Mouse (Mus musculus): ENCODE measurements around the gene Arhgef33. TPM values are rescaled to one million over a fixed set of nuclear protein-coding genes. Genes with fewer than 3 reads are reported as not detected.

The Arhgef33 gene
- polyA plus RNA-seq, 1 experiment from 2014 or later, result 0.99 TPM

- DNase-seq (ENCODE audit: low spot score), result no peak
- Histone ChIP-seq H3K27me3 (replicated peaks; ENCODE audit: control insufficient read depth, insufficient read depth, low read length) (no peaks in the 10 kb centered on the region), H3K36me3 (ENCODE audit: control insufficient read depth, insufficient read depth, low read length) (peaks cover 41% of the 10 kb centered on the region), H3K4me1 (replicated peaks; ENCODE audit: control insufficient read depth, insufficient read depth, low read length) (no peaks in the 10 kb centered on the region), H3K9me3 (ENCODE audit: control insufficient read depth, low read length) (no peaks in the 10 kb centered on the region), H3K4me3 (ENCODE audit: low read depth, low read length) (no peak overlapping the region), H3K9ac (ENCODE audit: low read length) (no peak overlapping the region), H3K27ac (ENCODE audit: low read depth) (no peak overlapping the region), H3K4me2 (ENCODE audit: low read length) (no peak overlapping the region)
- 96% methylated on average over 9 of the region's 9 CpGs for WGBS
- ATAC-seq (replicated peaks; ENCODE audit: low FRiP score, low TSS enrichment, low read depth), result no peak
These were observed 124.8 kb downstream of the Arhgef33 start for GRCm38 (mm10) chr17:80431997-80432396.

- Histone ChIP-seq H3K4me2 (ENCODE audit: low read length) (no peak overlapping the region), H3K27me3 (replicated peaks; ENCODE audit: control insufficient read depth, insufficient read depth, low read length) (no peaks in the 10 kb centered on the region), H3K9ac (ENCODE audit: low read length) (no peak overlapping the region), H3K27ac (ENCODE audit: low read depth) (no peak overlapping the region), H3K9me3 (ENCODE audit: control insufficient read depth, low read length) (no peaks in the 10 kb centered on the region), H3K36me3 (ENCODE audit: control insufficient read depth, insufficient read depth, low read length) (peaks cover 61% of the 10 kb centered on the region), H3K4me3 (ENCODE audit: low read depth, low read length) (no peak overlapping the region), H3K4me1 (replicated peaks; ENCODE audit: control insufficient read depth, insufficient read depth, low read length) (no peaks in the 10 kb centered on the region)
- 76% methylated on average over 3 of the region's 3 CpGs for WGBS
- no peak for ATAC-seq (replicated peaks; ENCODE audit: low FRiP score, low TSS enrichment, low read depth)
- DNase-seq (ENCODE audit: low spot score), result no peak
These were observed 127.2 kb downstream of the Arhgef33 start for GRCm38 (mm10) chr17:80434430-80434829.

GRCm38 (mm10) chr17:80435680-80436079 lies 128.5 kb downstream of the Arhgef33 start:
- WGBS, result 86% methylated on average over 5 of the region's 5 CpGs
- no peak overlapping the region for H3K4me2 ChIP-seq (ENCODE audit: low read length)
- H3K4me1 ChIP-seq (replicated peaks; ENCODE audit: control insufficient read depth, insufficient read depth, low read length), result no peaks in the 10 kb centered on the region
- no peak overlapping the region for H3K9ac ChIP-seq (ENCODE audit: low read length)
- ATAC-seq (replicated peaks; ENCODE audit: low FRiP score, low TSS enrichment, low read depth) (no peak), DNase-seq (ENCODE audit: low spot score) (no peak)
- H3K27me3 ChIP-seq (replicated peaks; ENCODE audit: control insufficient read depth, insufficient read depth, low read length), result no peaks in the 10 kb centered on the region
- H3K27ac ChIP-seq (ENCODE audit: low read depth), result no peak overlapping the region
- peaks cover 60% of the 10 kb centered on the region for H3K36me3 ChIP-seq (ENCODE audit: control insufficient read depth, insufficient read depth, low read length)
- H3K4me3 ChIP-seq (ENCODE audit: low read depth, low read length), result no peak overlapping the region
- no peaks in the 10 kb centered on the region for H3K9me3 ChIP-seq (ENCODE audit: control insufficient read depth, low read length)

- ATAC-seq (replicated peaks; ENCODE audit: low FRiP score, low TSS enrichment, low read depth) (no peak), DNase-seq (ENCODE audit: low spot score) (no peak)
- Histone ChIP-seq H3K4me3 (ENCODE audit: low read depth, low read length) (no peak overlapping the region), H3K4me1 (replicated peaks; ENCODE audit: control insufficient read depth, insufficient read depth, low read length) (no peaks in the 10 kb centered on the region), H3K36me3 (ENCODE audit: control insufficient read depth, insufficient read depth, low read length) (peaks cover 65% of the 10 kb centered on the region), H3K4me2 (ENCODE audit: low read length) (no peak overlapping the region), H3K9ac (ENCODE audit: low read length) (no peak overlapping the region), H3K9me3 (ENCODE audit: control insufficient read depth, low read length) (no peaks in the 10 kb centered on the region), H3K27ac (ENCODE audit: low read depth) (no peak overlapping the region), H3K27me3 (replicated peaks; ENCODE audit: control insufficient read depth, insufficient read depth, low read length) (no peaks in the 10 kb centered on the region)
- 68% methylated on average over 7 of the region's 7 CpGs for WGBS
These were observed 138.2 kb downstream of the Arhgef33 start for GRCm38 (mm10) chr17:80445433-80445832.

GRCm38 (mm10) chr17:80446470-80446869 lies 139.3 kb downstream of the Arhgef33 start:
- Histone ChIP-seq H3K9ac (ENCODE audit: low read length) (no peak overlapping the region), H3K9me3 (ENCODE audit: control insufficient read depth, low read length) (no peaks in the 10 kb centered on the region), H3K27ac (ENCODE audit: low read depth) (no peak overlapping the region), H3K4me1 (replicated peaks; ENCODE audit: control insufficient read depth, insufficient read depth, low read length) (no peaks in the 10 kb centered on the region), H3K27me3 (replicated peaks; ENCODE audit: control insufficient read depth, insufficient read depth, low read length) (no peaks in the 10 kb centered on the region), H3K4me3 (ENCODE audit: low read depth, low read length) (no peak overlapping the region), H3K36me3 (ENCODE audit: control insufficient read depth, insufficient read depth, low read length) (peaks cover 65% of the 10 kb centered on the region), H3K4me2 (ENCODE audit: low read length) (no peak overlapping the region)
- 78% methylated on average over 5 of the region's 5 CpGs for WGBS
- no peak for DNase-seq (ENCODE audit: low spot score)
- no peak for ATAC-seq (replicated peaks; ENCODE audit: low FRiP score, low TSS enrichment, low read depth)

Other genes with a start within 250 kb of the Arhgef33 start
- 58.4 and 59.1 TPM in 2 replicates for gene Hnrnpll, start 245.1 kb upstream of the Arhgef33 start, polyA plus RNA-seq (2014; fragmentation: Nextera tagmentation; extraction: Ambion mirVana)
- gene Galm, start 179.9 kb upstream of the Arhgef33 start, polyA plus RNA-seq (2014; fragmentation: Nextera tagmentation; extraction: Ambion mirVana), result 35.1 and 38.4 TPM in 2 replicates
- 603 and 665 TPM in 2 replicates for gene Srsf7, start 100.1 kb upstream of the Arhgef33 start, polyA plus RNA-seq (2014; fragmentation: Nextera tagmentation; extraction: Ambion mirVana)
- gene Ttc39d, start 99.9 kb upstream of the Arhgef33 start, polyA plus RNA-seq (2014; fragmentation: Nextera tagmentation; extraction: Ambion mirVana), result 0.12 TPM in 1 of 2 replicates, not detected in the other
- gene Gemin6, start 83.0 kb upstream of the Arhgef33 start, polyA plus RNA-seq (2014; fragmentation: Nextera tagmentation; extraction: Ambion mirVana), result 49.7 and 49.8 TPM in 2 replicates
- 25.4 and 26.9 TPM in 2 replicates for gene Morn2, start 17.2 kb upstream of the Arhgef33 start, polyA plus RNA-seq (2014; fragmentation: Nextera tagmentation; extraction: Ambion mirVana)
- gene Dhx57, start 16.9 kb upstream of the Arhgef33 start, polyA plus RNA-seq (2014; fragmentation: Nextera tagmentation; extraction: Ambion mirVana), result 16.6 and 18.9 TPM in 2 replicates
- gene Gm10190, start 66.1 kb downstream of the Arhgef33 start, polyA plus RNA-seq (2014; fragmentation: Nextera tagmentation; extraction: Ambion mirVana), result 2.0 and 2.2 TPM in 2 replicates
- 8.1 and 8.4 TPM in 2 replicates for gene Sos1, start 173.0 kb downstream of the Arhgef33 start, polyA plus RNA-seq (2014; fragmentation: Nextera tagmentation; extraction: Ambion mirVana)